Mouse (Mus musculus): ENCODE results near the gene Topaz1. TPM values are rescaled to one million over a fixed set of nuclear protein-coding genes. Genes with fewer than 3 reads are reported as not detected.

Topaz1 gene
- total RNA-seq, 2 experiments from 2014 or later: not detected

Other genes with a start within 250 kb of the Topaz1 start
- 10 to 100 TPM; 17.0 to 19.7 TPM for gene Tcaim, start 58.2 kb downstream of the Topaz1 start, total RNA-seq (2021)
- gene Gm35549, start 96.7 kb downstream of the Topaz1 start, total RNA-seq (2021): not detected
- gene Zfp445, start 118.7 kb downstream of the Topaz1 start, total RNA-seq (2021): 100 to 1,000 TPM; 151 to 172 TPM
- gene Zkscan7, start 138.3 kb downstream of the Topaz1 start, total RNA-seq (2021): 1 to 10 TPM; 4.1 to 5.0 TPM
- gene Zfp105, start 175.7 kb downstream of the Topaz1 start, total RNA-seq (2021): 1 to 10 TPM; 7.0 to 7.2 TPM
- 10 to 100 TPM; 20.9 to 22.5 TPM for gene 1110059G10Rik, start 203.7 kb downstream of the Topaz1 start, total RNA-seq (2021)
- gene Kif15, start 203.7 kb downstream of the Topaz1 start, total RNA-seq (2021): under 1 TPM; 0.46 to 0.48 TPM

Measured in left cerebral cortex, postnatal 25 days (tissue).